Mouse (Mus musculus) E14TG2a.4 (cell line): ENCODE data around the gene Nrxn3.

ENCODE experiments used
- CTCF ChIP-seq: conservative IDR thresholded peaks from 2 replicates; pipeline ENCODE4 v1.5.1; 2014; ENCODE audit warnings: low read length
- NANOG ChIP-seq: IDR thresholded peaks from 2 replicates; pipeline ENCODE4 v1.6.1; 2014; ENCODE audit warnings: borderline replicate concordance, low read length, mixed read lengths
- POU5F1 ChIP-seq: IDR thresholded peaks from 2 replicates; pipeline ENCODE4 v1.6.1; 2014; ENCODE audit warnings: low read length, borderline replicate concordance

DNA sequence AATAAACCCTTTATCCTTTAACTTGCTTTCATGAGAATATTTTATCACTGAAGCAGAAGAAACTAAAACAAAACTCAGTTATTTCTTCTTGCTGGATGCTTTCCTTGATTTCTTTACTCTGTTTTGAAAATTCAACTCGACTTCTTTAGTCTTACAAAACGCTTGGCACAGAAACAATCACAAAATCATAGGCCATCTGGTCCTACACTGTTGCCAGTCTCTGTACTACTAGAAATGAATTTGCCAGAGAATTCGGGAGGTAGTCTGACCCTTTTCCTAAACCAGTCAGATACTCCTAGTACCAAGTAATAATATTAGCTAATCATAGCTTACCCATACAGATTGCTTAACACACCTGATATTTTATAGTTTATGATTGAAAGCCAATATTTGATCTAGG lies 1066.1 kb downstream of the Nrxn3 start:
- no peak for TF ChIP-seq CTCF
- TF ChIP-seq POU5F1: no peak
- no peak for TF ChIP-seq NANOG
